Mouse (Mus musculus) liver, embryonic 18 days (tissue): ENCODE results near the gene Wnk2. TPM values are rescaled to one million over a fixed set of nuclear protein-coding genes. Genes with fewer than 3 reads are reported as not detected.

Experiments
- polyA plus RNA-seq: library from polyadenylated mRNA; depleted of rRNA; stranded (reverse); fragments of >200 nt; gene quantifications from 2 replicates; pipeline ENCODE4 v1.2.3, GENCODE M21; 2012; rRNA removed

Gene Wnk2
- polyA plus RNA-seq: 0.22 and 0.30 TPM in 2 replicates

DNA sequence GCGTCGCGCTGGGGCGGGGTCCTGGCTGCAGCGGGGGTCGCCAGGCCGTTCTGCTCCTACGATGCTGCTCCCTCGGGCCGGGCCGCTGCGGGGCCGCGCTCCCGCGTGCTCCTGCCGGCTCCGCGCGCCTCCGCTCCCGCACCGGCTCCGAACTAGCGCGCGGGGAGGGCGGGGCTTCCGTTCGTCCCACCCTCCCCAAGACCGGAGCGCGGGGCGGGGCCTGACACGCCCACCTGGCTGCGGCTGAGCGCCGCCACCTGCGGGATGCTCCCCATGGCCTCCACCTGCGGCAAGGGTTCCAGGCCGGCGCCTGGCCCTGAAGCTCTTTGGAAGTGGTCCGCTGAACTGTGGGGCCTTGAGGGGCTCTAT is at the start of gene Wnk2:
Gene Wnk2 (minus strand): TSS at position 157 of the 369 bp plus-strand sequence.

DNA sequence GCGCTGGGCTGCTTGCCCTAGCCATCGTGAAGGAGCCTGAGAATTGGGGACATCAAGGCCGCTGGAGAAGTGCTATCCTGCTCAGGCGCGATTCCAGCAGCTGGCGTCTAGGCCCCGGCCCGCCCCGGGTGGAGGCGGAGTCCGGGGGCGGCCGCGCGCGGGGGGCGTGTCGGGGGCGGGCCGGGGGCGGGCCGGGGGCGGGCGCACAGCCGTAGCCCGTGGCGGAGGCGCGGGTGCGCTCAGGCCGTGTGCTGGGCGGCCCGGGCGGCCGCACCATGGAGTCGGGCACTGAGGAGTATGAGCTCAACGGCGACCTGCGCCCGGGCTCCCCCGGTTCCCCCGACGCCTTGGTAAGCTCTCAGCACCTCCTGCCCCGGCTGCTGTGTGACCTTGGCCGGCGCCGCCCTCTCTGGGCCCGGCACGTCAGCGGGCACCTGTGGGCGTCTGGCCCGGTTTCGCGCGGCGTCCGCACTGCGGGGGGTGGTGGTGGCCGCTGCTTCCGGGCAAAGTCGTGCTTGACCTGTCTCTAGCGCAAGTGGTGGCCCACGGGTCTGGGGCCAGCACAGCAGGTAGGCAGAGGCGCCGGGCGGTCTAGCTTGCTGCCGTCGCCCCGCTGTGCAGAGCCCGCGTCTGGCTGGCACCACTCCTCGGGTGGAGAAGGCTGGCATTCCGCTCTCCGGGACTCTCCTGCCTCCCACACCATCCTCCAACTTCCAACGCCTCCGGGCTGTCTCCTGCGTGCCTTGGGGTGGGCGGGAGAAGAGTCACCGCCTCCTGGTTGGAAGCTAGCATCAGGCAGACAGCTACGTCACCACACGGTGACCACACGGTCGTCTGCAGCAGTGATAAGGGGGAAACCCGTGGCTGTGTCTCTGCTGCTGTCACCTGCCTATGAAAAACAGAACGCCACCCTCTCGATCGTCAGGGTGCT is 39.7 kb upstream of the Wnk2 start, which contains the start of gene Ninj1:
Gene Ninj1 (plus strand): TSS at position 198 of the 931 bp plus-strand sequence.

Other genes starting within 250 kb of the Wnk2 start
- gene Fam120a, start 180.0 kb downstream of the Wnk2 start, polyA plus RNA-seq: 29.0 and 33.1 TPM in 2 replicates
- gene Ninj1, start 39.5 kb upstream of the Wnk2 start, polyA plus RNA-seq: 84.2 and 87.1 TPM in 2 replicates
- 18.8 and 20.4 TPM in 2 replicates for gene Card19, start 68.0 kb upstream of the Wnk2 start, polyA plus RNA-seq
- 2.6 and 2.8 TPM in 2 replicates for gene Susd3, start 100.7 kb upstream of the Wnk2 start, polyA plus RNA-seq
- gene Fgd3, start 172.3 kb upstream of the Wnk2 start, polyA plus RNA-seq: 1.7 and 2.0 TPM in 2 replicates
- gene Bicd2, start 193.6 kb upstream of the Wnk2 start, polyA plus RNA-seq: 5.8 and 6.3 TPM in 2 replicates